Mouse (Mus musculus): ENCODE measurements around the gene Ube2o.

DNA sequence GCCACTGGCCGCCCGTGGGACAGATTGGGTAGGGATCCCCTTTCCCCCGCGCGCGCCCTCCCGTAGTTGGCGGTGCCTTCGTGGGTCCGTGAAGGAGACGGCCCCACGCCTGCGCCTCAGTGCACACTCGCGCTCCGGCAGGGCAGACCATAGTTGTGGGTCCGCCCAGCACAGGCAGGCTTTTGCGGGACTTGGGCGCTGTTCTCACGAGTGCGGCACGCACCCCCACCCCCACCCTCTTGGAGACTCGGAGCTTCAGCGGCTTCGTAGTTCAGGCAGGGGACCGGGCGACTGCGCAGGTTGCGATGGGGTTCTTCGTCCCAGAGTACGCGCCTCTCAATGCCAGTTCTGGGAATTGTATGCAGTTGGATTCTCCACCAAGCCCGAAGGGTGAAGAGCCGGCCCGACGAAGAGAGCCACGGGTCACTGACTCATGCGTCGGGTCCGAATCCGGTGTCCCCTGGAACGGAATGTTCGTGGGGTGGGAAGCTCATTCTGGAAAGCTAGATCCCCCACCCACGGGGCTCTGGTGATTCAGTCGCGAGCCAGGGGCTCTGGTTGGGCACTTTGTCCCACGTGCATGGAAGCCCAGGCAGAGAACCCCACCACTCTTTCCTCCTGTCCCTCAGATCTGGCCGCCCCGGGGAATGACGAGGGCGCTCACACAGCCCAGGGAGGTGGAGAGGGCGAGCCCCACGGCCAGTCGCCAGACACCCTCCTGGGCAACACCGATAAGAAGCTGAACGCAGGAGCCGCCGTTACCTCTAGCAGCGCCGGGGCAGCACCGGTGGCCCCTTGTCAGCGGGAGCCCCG lies 47.7 kb downstream of the Ube2o start:
- TF ChIP-seq CTCF (IDR thresholded peaks at IDR 0.05; ENCODE audit: low read depth, low read length) (no peak), POLR2A (IDR thresholded peaks at IDR 0.05; ENCODE audit: insufficient read depth, low read length) (no peak), EP300 (IDR thresholded peaks at IDR 0.05; ENCODE audit: insufficient read depth, low read depth, low read length) (no peak)

Data from ES-Bruce4 (cell line).